In genomic region chr13:117413616-117414015, GRCm38 (mm10) we compare ENCODE assay signal across 32 mouse cellular contexts.
"Had no signal": no experiment of that assay in that cellular context is flagged by ENCODE, and none has a peak within 500 bp of the region (broad histone marks: within the 10 kb centered on the region; RNA-seq: fewer than 3 reads in every experiment).

No protein-coding gene starts in this region.

- ATAC-seq: hindbrain, embryonic 16.5 days; hindbrain, postnatal 0 days; inflammation-experienced regulatory T-cells, adult 6 months; intestine, embryonic 15.5 days; intestine, embryonic 16.5 days; intestine, postnatal 0 days had no signal

- DNase-seq: heart, postnatal 10 days; heart, postnatal 14 days; heart, postnatal 36 days; heart, postnatal 4 days; kidney, adult 11 months; kidney, adult 18-20 months; kidney, adult 2 months; kidney, adult 8-10 months; kidney, adult 9 months; kidney, postnatal 10 days; kidney, postnatal 14 days; kidney, postnatal 25 days; kidney, postnatal 36 days; kidney, postnatal 4 days; layer of hippocampus, adult 9-11 months; layer of hippocampus, postnatal 36 days had no signal

- H3K27ac ChIP-seq: heart, embryonic 15.5 days; hindbrain, embryonic 10.5 days; hindbrain, embryonic 12.5 days; hindbrain, embryonic 13.5 days; hindbrain, embryonic 14.5 days; hindbrain, embryonic 15.5 days; hindbrain, postnatal 0 days; intestine, embryonic 15.5 days; kidney, embryonic 15.5 days; kidney, postnatal 0 days; layer of hippocampus, adult 2 months; left cerebral cortex, adult 2 months had no signal

- H3K36me3 ChIP-seq: heart, embryonic 15.5 days; hindbrain, embryonic 10.5 days; hindbrain, embryonic 12.5 days; hindbrain, embryonic 13.5 days; hindbrain, embryonic 15.5 days; intestine, embryonic 15.5 days; kidney, embryonic 15.5 days had no signal

- H3K4me3 ChIP-seq: heart, embryonic 15.5 days; hindbrain, embryonic 10.5 days; hindbrain, embryonic 12.5 days; hindbrain, embryonic 13.5 days; hindbrain, embryonic 15.5 days; intestine, embryonic 15.5 days; kidney, embryonic 15.5 days; layer of hippocampus, adult 2 months; left cerebral cortex, adult 2 months had no signal

- H3K27me3 ChIP-seq: heart, embryonic 15.5 days; hindbrain, embryonic 12.5 days; hindbrain, embryonic 13.5 days; hindbrain, embryonic 15.5 days; intestine, embryonic 15.5 days; kidney, embryonic 15.5 days had no signal

- H3K9ac ChIP-seq: heart, embryonic 15.5 days; hindbrain, embryonic 12.5 days; hindbrain, embryonic 13.5 days; hindbrain, embryonic 14.5 days; hindbrain, embryonic 15.5 days; intestine, embryonic 15.5 days; kidney, embryonic 15.5 days had no signal

- H3K4me2 ChIP-seq: heart, embryonic 15.5 days; hindbrain, embryonic 12.5 days; hindbrain, embryonic 13.5 days; hindbrain, embryonic 14.5 days; hindbrain, embryonic 15.5 days; intestine, embryonic 15.5 days; kidney, embryonic 15.5 days had no signal

- H3K9me3 ChIP-seq: heart, embryonic 15.5 days; hindbrain, embryonic 10.5 days; hindbrain, embryonic 12.5 days; hindbrain, embryonic 13.5 days; hindbrain, embryonic 15.5 days; intestine, embryonic 15.5 days; kidney, embryonic 15.5 days had no signal

- H3K4me1 ChIP-seq: heart, embryonic 15.5 days; hindbrain, embryonic 10.5 days; hindbrain, embryonic 12.5 days; hindbrain, embryonic 13.5 days; hindbrain, embryonic 15.5 days; intestine, embryonic 15.5 days; kidney, embryonic 15.5 days had no signal
